Mouse (Mus musculus): ENCODE measurements around the gene Eif1.

GRCm38 (mm10) chr11:100318529-100319451 is 895 bp upstream of the Eif1 start:
- TF ChIP-seq CTCF (IDR thresholded peaks at IDR 0.05; ENCODE audit: control insufficient read depth, insufficient read depth, insufficient replicate concordance, low read depth, low read length) (no peak), POLR2A (IDR thresholded peaks at IDR 0.05; ENCODE audit: control insufficient read depth, low read depth, low read length) (no peak)

Measured in testis, adult 2 months (tissue).